Mouse (Mus musculus): Measurements from ENCODE around the gene Rbms2.

Rbms2 gene

DNA sequence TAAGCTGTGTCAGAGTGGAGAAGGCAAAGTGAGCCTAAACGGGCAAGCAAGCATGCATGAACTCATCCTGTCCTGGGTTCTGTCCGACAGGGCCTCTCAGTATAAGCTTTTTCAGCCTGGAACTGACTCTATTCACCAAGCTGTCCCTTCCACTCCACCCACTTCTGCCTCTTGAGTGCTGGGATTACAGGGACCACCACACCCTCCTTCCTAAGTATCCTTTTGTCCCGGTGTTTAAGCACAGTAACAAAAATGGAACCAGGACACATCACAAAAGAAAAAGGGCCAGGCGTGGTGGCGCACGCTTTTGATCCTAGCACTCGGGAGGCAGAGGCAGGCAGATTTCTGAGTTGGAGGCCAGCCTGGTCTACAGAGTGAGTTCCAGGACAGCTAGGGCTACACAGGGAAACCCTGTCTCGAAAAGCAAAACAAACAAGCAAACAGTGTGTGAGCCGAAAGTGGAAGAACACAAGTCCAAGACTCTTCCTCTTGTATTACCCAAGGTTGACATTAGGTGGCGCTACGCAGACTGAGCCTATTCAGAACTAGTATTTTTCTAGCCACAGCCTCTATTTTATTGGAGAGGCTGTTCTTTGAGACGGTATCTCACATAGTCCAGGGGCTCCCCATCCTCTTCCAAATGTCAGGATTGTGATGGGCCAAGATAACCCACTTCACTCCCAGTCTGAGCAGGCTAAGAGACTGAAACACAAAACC, 39.7 kb downstream of the Rbms2 start:
- DNase-seq (ENCODE audit: low read depth), result peak; percentile 85

DNA sequence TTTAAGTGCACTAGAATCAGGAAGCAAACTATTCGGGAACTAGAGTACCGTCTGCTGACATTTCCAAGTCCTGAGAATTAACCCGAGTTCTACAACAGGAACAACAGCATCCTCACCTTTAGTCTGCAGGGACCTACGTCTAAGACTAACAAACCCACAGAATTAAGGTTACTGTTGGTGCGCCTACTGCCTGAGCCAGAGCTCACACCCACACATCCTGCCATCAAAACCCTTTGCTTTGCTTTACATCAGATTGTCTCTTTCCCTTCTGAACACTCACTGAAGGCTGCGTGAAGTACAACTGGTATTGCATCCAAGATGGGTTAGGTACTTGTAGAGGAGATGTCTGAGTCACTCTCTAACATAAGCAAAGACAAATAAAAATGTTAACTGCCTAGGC, 44.7 kb downstream of the Rbms2 start:
- DNase-seq (ENCODE audit: low read depth), result peak; percentile 68

GRCm38 (mm10) chr10:128133650-128134332, 46.3 kb downstream of the Rbms2 start:
- DNase-seq (ENCODE audit: low read depth), result peak; percentile 42

DNA sequence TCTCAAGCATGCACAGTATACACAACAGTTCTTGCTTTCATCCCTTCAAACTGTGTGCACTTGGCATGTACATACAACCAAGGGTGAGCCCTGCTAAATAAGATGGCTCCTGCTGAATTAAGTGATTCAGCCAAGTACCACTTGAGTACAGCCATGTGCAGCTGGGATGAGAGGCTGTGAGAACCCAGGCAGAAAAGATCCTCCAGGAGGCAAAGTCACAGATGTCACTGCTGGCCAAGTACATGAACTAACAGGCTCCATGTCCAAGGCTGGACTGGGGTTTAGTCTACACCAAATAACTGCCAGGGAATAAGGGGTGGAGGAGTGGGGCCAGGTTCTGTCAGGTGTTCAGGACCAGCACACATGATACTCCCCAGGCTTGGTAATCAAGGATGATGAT, 48.3 kb downstream of the Rbms2 start:
- no peak for DNase-seq (ENCODE audit: low read depth)

GRCm38 (mm10) chr10:128131297-128131696, 48.8 kb downstream of the Rbms2 start:
- DNase-seq (ENCODE audit: low read depth), result no peak

- no peak for DNase-seq (ENCODE audit: low read depth)
These were observed 52.0 kb downstream of the Rbms2 start for GRCm38 (mm10) chr10:128128143-128128542.

DNA sequence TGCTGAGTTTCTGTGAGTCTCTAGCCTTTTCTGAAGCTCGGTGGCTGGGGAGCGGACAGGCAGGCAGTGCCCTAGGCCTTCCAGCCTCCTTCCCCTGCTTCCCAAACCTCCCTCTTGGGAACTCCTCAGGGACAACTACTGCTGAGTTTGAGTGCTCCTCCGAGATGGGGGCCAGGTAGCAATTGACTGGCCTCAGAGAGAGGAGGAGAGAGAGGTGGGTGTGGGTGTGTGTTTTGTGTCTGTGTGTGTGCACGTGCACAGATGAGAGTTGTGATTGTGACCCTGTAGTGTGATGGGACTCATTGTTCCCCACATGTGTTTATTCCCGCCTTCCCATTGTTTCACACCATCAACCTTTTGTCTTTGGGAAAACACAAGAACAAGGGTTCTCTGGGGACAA, 52.6 kb downstream of the Rbms2 start:
- DNase-seq (ENCODE audit: low read depth), result no peak

DNA sequence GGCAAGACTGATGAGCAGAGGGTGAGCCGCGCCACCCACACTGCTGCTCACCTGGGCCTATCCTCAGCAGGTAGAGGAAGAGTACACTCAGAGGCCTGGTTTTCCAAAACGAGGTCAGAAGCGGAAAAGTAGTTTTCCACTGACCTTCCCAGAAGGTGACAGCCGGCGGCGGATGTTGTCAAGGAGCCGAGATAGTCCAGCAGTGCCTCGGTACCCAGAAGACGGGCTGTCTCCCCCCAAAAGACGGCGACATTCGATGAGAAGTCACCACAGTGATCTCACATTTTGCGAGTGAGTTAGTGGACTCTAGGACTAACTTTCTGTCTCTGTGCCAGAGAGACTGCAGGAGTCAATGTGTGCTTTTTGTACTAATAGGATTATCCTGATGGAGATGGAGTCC, 54.1 kb downstream of the Rbms2 start:
- DNase-seq (ENCODE audit: low read depth), result no peak

DNA sequence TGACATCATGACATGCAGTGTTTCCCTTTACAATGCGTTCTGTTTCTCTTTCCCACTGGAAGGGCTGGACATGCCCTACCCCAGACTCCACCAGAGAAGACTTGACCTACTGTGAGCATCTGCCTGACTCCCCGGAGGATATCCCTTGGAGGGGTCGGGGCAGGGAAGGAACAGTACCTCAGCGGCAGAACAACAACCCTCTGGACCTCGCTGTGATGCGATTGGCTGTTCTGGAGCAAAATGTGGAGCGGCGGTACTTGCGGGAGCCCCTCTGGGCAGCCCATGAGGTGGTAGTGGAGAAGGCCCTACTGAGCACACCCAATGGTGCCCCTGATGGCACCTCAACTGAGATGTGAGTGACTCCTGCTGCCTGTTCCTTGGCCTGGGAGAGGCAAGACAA, 55.3 kb downstream of the Rbms2 start:
- DNase-seq (ENCODE audit: low read depth), result no peak

- no peak for DNase-seq (ENCODE audit: low read depth)
These were observed 56.3 kb downstream of the Rbms2 start for GRCm38 (mm10) chr10:128123833-128124232.

DNA sequence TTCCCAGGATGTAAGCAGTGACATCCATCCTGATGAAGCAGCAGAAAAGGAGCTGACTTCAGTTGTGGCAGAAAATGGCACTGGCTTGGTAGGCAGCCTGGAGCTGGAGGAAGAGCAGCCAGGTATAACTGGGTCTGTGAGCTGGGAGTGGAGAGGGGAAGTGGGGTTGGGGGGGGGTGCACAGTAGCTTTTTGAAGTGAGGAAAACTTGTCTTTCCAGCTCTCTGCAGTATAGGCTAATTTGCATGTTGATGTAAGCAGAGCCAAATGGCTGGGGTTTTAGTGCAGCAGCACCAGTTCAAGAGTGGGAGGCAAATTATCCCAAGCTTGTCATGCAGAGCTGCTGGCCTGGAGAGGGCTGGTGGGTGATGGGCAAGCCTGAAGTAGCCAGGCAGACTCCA, 68.9 kb downstream of the Rbms2 start:
- no peak for DNase-seq (ENCODE audit: low read depth)

DNA sequence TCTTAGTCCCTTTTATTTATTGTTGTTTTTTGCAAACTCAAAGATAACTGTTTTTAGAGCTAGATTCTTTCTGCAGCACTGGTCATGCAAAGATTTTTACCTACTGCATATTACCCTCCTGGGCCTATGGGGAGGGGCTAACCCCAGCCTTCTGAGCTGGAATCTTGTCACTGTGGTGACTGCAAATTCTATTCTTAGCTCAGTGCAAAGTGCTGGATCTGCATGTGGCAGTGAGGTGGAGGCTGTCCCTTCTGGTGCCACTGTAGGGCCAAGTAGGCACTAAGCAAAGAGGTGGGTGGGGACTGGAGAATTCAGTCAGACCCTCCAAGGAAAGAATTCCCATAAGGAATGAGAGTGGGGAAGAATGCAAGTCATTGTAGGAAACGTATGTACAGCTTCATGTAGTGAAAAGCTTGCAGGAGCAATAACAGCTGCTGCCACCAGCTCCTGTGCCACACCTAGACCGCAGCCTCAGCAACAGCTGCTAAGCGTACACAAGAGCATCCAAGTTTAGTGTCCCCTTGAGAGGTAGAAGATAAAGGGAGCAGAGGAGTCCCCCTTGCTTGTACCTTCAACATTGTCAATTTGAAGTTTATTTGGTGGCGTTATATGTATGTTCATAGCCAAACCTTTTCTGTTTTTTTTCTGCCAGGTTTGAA, 69.9 kb downstream of the Rbms2 start:
- no peak for DNase-seq (ENCODE audit: low read depth)

- DNase-seq (ENCODE audit: low read depth), result peak; percentile 70
These were observed 82.5 kb downstream of the Rbms2 start for GRCm38 (mm10) chr10:128097587-128097971.

- DNase-seq (ENCODE audit: low read depth), result peak; percentile 87
These were observed 83.2 kb downstream of the Rbms2 start for GRCm38 (mm10) chr10:128096693-128097586.

GRCm38 (mm10) chr10:128096313-128096692, 83.8 kb downstream of the Rbms2 start:
- no peak for DNase-seq (ENCODE audit: low read depth)

- no peak for DNase-seq (ENCODE audit: low read depth)
These were observed 85.0 kb downstream of the Rbms2 start for GRCm38 (mm10) chr10:128095003-128095636.

DNA sequence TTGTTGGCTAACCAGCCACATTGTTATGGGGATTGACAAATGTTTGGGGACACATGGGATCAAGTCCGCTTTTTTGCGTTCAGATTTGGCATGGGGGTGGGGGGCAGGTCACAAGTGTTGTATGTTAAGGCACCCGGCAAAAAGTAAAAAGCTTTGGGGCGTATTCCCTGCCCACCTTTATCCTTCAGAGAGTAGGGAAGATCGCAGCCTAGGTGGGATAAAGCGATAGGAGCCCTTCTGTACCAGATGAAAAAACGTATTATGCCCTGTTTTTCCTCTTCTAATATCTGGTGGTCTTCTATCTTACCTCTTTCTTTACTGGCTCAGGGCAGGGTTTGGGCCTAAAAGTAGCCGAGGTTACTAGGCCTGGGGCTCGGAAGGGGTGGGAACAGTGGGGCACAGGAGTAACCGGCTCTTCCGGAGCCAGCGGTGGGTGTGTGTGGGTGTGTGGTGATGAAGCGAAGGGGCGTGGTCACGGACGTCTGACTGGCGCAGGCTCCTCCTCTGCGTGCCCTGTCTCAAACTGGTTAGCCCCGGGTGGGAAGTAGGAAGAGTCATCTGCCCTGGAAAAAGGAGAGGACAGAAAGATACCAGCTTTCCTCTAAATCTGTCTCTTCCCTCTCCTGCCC, 85.6 kb downstream of the Rbms2 start:
- DNase-seq (ENCODE audit: low read depth), result peak; percentile 93

DNA sequence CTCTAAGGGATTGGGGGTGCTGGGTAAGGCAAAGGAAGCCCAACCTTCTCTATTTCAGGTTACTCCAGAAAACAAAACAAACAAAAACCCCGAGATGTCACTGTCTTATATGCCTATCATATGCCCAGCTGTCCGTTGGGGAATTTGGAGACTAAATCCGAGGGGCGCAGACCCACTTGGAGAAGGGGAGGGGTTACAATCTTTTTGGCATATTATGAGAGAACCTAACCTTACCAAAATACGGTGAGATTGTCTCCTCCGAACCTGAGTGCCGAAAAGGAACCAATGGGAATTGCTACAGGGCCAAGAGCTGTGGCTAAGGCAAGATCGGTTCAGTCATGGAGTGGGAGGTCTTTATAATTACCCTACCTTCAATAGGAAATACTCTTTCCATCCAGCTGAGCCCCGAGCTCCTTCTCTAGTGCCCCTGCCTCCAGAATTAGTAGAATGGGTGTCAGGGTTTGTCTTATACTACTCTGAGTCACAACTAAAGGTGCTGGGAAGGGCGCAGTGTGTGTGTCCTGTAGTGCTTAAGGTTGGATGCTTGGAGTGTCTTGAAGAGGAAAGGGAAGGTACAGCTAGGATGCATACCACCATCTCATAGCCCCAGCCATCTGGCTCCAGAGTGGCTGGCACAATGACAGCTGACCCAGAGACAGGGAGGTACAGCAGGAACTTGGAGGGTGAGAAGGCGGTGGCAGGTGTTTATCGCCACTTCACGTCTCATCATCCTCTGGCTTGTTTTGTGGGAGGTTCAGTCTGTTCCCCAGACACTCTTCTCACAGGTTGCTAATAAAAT, 86.4 kb downstream of the Rbms2 start:
- peak; percentile 55 for DNase-seq (ENCODE audit: low read depth)

GRCm38 (mm10) chr10:128092506-128093495, 87.3 kb downstream of the Rbms2 start:
- peak; percentile 73 for DNase-seq (ENCODE audit: low read depth)

All from naive thymus-derived CD4-positive, alpha-beta T cell, adult 2 months (primary cell).